Mouse (Mus musculus): ENCODE measurements around the gene Astn2.

GRCm38 (mm10) chr4:65477106-65477505 is 927.3 kb downstream of the Astn2 start:
- TF ChIP-seq CTCF (IDR thresholded peaks at IDR 0.05; ENCODE audit: control insufficient read depth, insufficient read depth, insufficient read length), result no peak
- no peak for TF ChIP-seq MAX (IDR thresholded peaks at IDR 0.05)
- TF ChIP-seq USF1 (IDR thresholded peaks at IDR 0.05; ENCODE audit: low read depth), result no peak
- no peak for TF ChIP-seq MYOD1 (IDR thresholded peaks at IDR 0.05; ENCODE audit: control insufficient read depth, insufficient read length, low read depth)
- TF ChIP-seq CEBPB (IDR thresholded peaks at IDR 0.05; ENCODE audit: low read depth), result peak; percentile 92
- no peak for TF ChIP-seq MYOG (IDR thresholded peaks at IDR 0.05; ENCODE audit: control insufficient read depth, extremely low read depth, insufficient read length)
- no peak for TF ChIP-seq FOSL1 (IDR thresholded peaks at IDR 0.05; ENCODE audit: insufficient read depth, low read length, poor library complexity, severe bottlenecking)
